Mouse (Mus musculus): ENCODE results near the gene Swi5. TPM values are rescaled to one million over a fixed set of nuclear protein-coding genes. Genes with fewer than 3 reads are reported as not detected.

Swi5 gene
- total and polyA plus RNA-seq, 3 experiments, result 371 to 480 TPM; not detected in 1

DNA sequence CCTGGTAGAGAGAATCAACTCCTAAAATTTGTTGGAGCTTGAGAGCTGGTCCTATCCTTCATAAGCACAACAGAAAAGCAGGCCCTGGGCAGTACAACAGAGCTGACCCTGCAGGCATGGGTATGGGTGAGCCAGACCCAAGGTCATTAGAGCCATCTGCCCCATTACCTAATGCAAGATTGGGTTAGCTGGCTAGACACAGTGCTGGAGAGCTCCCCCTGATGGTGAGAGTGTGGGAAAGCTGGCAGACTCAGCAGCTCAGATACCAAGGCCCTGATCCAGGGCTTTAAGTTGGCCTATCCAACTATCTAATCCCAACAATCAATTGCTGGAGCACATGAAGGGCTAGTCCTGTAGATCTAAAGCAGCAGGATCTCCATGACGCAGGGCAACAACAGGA, 5.1 kb downstream of the Swi5 start:
- 0 out of 2 replicates have a peak, but pooled peaks have one; percentile 25 for TF ChIP-seq HCFC1 (IDR thresholded peaks at IDR 0.05; ENCODE audit: low read depth, low read length)
- TF ChIP-seq RAD21 (IDR thresholded peaks at IDR 0.05; ENCODE audit: low read depth, low read length), result peak; percentile 36
- no peak for TF ChIP-seq ELF1 (IDR thresholded peaks at IDR 0.05; ENCODE audit: low read depth, low read length)
- peak; percentile 80 to 88 (median 86) for TF ChIP-seq CTCF (IDR thresholded peaks at IDR 0.05 in 2 of 3, conservative IDR thresholded peaks at IDR 0.05 in 1 of 3; ENCODE audit: control insufficient read depth in 1 of 3, insufficient read depth in 1 of 3, low read depth in 2 of 3, low read length in 3 of 3, poor library complexity in 1 of 3, severe bottlenecking in 1 of 3)
- peak; percentile 55 for TF ChIP-seq SMC3 (IDR thresholded peaks at IDR 0.05; ENCODE audit: low read depth, low read length)
- H3K79me2 ChIP-seq (ENCODE audit: control insufficient read depth, insufficient read depth, low read length, poor library complexity), result peaks cover 16% of the 10 kb centered on the region
- H3K27me3 ChIP-seq (ENCODE audit: control insufficient read depth in 1 of 2, insufficient read depth in 2 of 2, low read length in 2 of 2), result no peaks in the 10 kb centered on the region
- H3K9ac ChIP-seq (ENCODE audit: control insufficient read depth, low read depth, low read length, poor library complexity, severe bottlenecking), result no peak overlapping the region
- H3K36me3 ChIP-seq (ENCODE audit: control insufficient read depth in 1 of 2, insufficient read depth in 2 of 2, low read length in 2 of 2), result peaks cover 11 to 12% of the 10 kb centered on the region in 2 experiments
- H3K27ac ChIP-seq (ENCODE audit: control insufficient read depth, low read depth, low read length), result no peak overlapping the region
- H3K4me3 ChIP-seq (ENCODE audit: control insufficient read depth in 1 of 2, insufficient read depth in 1 of 2, low read depth in 2 of 2, low read length in 2 of 2), result no peak overlapping the region
- H3K4me1 ChIP-seq (ENCODE audit: control insufficient read depth in 1 of 2, insufficient read depth in 2 of 2, low read length in 2 of 2), result peaks cover 3 to 5% of the 10 kb centered on the region in 2 experiments; a peak in 3 of 4 replicates
- DNase-seq (ENCODE audit: low read depth, low spot score), result peak; percentile 77
- no peaks in the 10 kb centered on the region for H3K9me3 ChIP-seq (replicated peaks; ENCODE audit: insufficient read depth, low read length)

DNA sequence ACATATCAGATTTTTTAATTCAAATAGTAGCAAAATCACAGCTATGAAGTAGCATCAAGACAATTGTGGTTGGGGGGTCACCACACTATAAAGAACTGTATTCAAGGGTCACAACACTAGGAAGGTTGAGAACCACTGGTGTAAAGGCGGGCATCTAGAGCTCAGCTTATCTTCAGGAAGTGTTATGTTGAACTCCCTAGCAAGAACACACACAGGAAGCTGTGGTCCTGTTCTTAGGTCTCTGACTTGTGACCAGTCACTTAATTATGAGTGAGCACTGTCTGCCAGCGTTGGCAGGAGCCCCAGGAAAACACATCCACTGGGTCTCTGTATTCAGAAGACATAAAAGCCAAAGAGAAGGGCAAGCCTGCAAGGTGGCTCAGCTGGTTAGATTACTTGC, 5.6 kb downstream of the Swi5 start:
- peaks cover 11 to 12% of the 10 kb centered on the region in 2 experiments for H3K36me3 ChIP-seq (ENCODE audit: control insufficient read depth in 1 of 2, insufficient read depth in 2 of 2, low read length in 2 of 2)

DNA sequence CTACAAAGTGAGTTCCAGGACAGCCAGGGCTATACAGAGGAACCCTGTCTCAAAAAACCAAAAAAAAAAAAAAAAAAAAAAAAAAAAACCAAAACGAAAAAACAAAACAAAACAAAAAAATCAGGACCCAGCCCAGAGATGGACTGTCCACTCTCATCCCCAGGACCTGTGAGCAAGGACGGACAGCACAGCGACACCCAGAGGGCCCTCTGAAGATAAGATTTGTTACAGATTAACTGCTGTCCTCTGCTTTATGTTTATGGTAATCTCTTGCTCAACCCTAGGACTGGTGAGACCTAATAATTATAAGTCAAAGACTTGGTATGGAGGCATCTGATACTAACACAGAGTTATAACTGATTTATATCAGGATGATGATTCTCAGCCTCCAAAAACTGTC, 12.1 kb downstream of the Swi5 start:
- no peak overlapping the region for H3K27ac ChIP-seq (ENCODE audit: control insufficient read depth, low read depth, low read length)
- H3K36me3 ChIP-seq (ENCODE audit: control insufficient read depth in 1 of 2, insufficient read depth in 2 of 2, low read length in 2 of 2), result peaks cover 0 to 4% of the 10 kb centered on the region in 2 experiments; a peak in 2 of 4 replicates
- H3K4me1 ChIP-seq (ENCODE audit: control insufficient read depth in 1 of 2, insufficient read depth in 2 of 2, low read length in 2 of 2), result no peaks in the 10 kb centered on the region
- H3K9ac ChIP-seq (ENCODE audit: control insufficient read depth, low read depth, low read length, poor library complexity, severe bottlenecking), result no peak overlapping the region
- DNase-seq (ENCODE audit: low read depth, low spot score), result no peak
- H3K9me3 ChIP-seq (replicated peaks; ENCODE audit: insufficient read depth, low read length), result no peaks in the 10 kb centered on the region
- TF ChIP-seq NRF1 (IDR thresholded peaks at IDR 0.05; ENCODE audit: insufficient read depth, low read depth, low read length, poor library complexity, severe bottlenecking), result no peak
- TF ChIP-seq CTCF (IDR thresholded peaks at IDR 0.05 in 2 of 3, conservative IDR thresholded peaks at IDR 0.05 in 1 of 3; ENCODE audit: control insufficient read depth in 1 of 3, insufficient read depth in 1 of 3, low read depth in 2 of 3, low read length in 3 of 3, poor library complexity in 1 of 3, severe bottlenecking in 1 of 3), result no peak
- no peak for TF ChIP-seq ETS1 (IDR thresholded peaks at IDR 0.05; ENCODE audit: low read depth, low read length)
- TF ChIP-seq MAFK (IDR thresholded peaks at IDR 0.05; ENCODE audit: borderline replicate concordance, low read depth, low read length), result no peak
- no peak for TF ChIP-seq USF2 (IDR thresholded peaks at IDR 0.05; ENCODE audit: borderline replicate concordance in 1 of 2, insufficient read depth in 1 of 2, low read depth in 1 of 2, low read length in 2 of 2)
- no peak for TF ChIP-seq NELFE (IDR thresholded peaks at IDR 0.05; ENCODE audit: low read depth, low read length)
- no peak for TF ChIP-seq MAX (IDR thresholded peaks at IDR 0.05; ENCODE audit: low read length)
- TF ChIP-seq CHD2 (IDR thresholded peaks at IDR 0.05; ENCODE audit: low read length), result no peak
- no peaks in the 10 kb centered on the region for H3K79me2 ChIP-seq (ENCODE audit: control insufficient read depth, insufficient read depth, low read length, poor library complexity)
- no peaks in the 10 kb centered on the region for H3K27me3 ChIP-seq (ENCODE audit: control insufficient read depth in 1 of 2, insufficient read depth in 2 of 2, low read length in 2 of 2)
- no peak overlapping the region for H3K4me3 ChIP-seq (ENCODE audit: control insufficient read depth in 1 of 2, insufficient read depth in 1 of 2, low read depth in 2 of 2, low read length in 2 of 2)

More for the DNA sequence above, 5.6 kb downstream of the Swi5 start:
- H3K9me3 ChIP-seq (replicated peaks; ENCODE audit: insufficient read depth, low read length), result no peaks in the 10 kb centered on the region
- no peak overlapping the region for H3K9ac ChIP-seq (ENCODE audit: control insufficient read depth, low read depth, low read length, poor library complexity, severe bottlenecking)
- no peak for TF ChIP-seq SMC3 (IDR thresholded peaks at IDR 0.05; ENCODE audit: low read depth, low read length)
- no peak for TF ChIP-seq RAD21 (IDR thresholded peaks at IDR 0.05; ENCODE audit: low read depth, low read length)
- no peak for TF ChIP-seq POLR2AphosphoS2 (IDR thresholded peaks at IDR 0.05; ENCODE audit: low read length)
- TF ChIP-seq POLR2A (IDR thresholded peaks at IDR 0.05; ENCODE audit: control insufficient read depth in 1 of 2, insufficient read depth in 1 of 2, low read depth in 1 of 2, low read length in 2 of 2, poor library complexity in 1 of 2), result 0 out of 4 replicates have a peak, but pooled peaks of 1 of the 2 experiments have one; percentile 5
- no peak for TF ChIP-seq USF2 (IDR thresholded peaks at IDR 0.05; ENCODE audit: borderline replicate concordance in 1 of 2, insufficient read depth in 1 of 2, low read depth in 1 of 2, low read length in 2 of 2)
- TF ChIP-seq MXI1 (IDR thresholded peaks at IDR 0.05; ENCODE audit: low read depth, low read length), result no peak
- TF ChIP-seq ETS1 (IDR thresholded peaks at IDR 0.05; ENCODE audit: low read depth, low read length), result no peak
- no peak for DNase-seq (ENCODE audit: low read depth, low spot score)
- no peak overlapping the region for H3K4me3 ChIP-seq (ENCODE audit: control insufficient read depth in 1 of 2, insufficient read depth in 1 of 2, low read depth in 2 of 2, low read length in 2 of 2)
- peaks cover 3 to 5% of the 10 kb centered on the region in 2 experiments; a peak in 3 of 4 replicates for H3K4me1 ChIP-seq (ENCODE audit: control insufficient read depth in 1 of 2, insufficient read depth in 2 of 2, low read length in 2 of 2)
- no peaks in the 10 kb centered on the region for H3K27me3 ChIP-seq (ENCODE audit: control insufficient read depth in 1 of 2, insufficient read depth in 2 of 2, low read length in 2 of 2)
- no peak overlapping the region for H3K27ac ChIP-seq (ENCODE audit: control insufficient read depth, low read depth, low read length)
- H3K79me2 ChIP-seq (ENCODE audit: control insufficient read depth, insufficient read depth, low read length, poor library complexity), result peaks cover 12% of the 10 kb centered on the region
